In genomic region chr16:21204367-21205092, GRCm38 (mm10) we compare ENCODE assay signal across 8 mouse cellular contexts. TPM values are rescaled to one million over a fixed set of nuclear protein-coding genes. Genes with fewer than 3 reads are reported as not detected.
A peak's percentile ranks its signal among the peaks of the same experiment; 100 is the strongest.
DNase-seq lines count a peak whose midpoint lies in the region; ATAC-seq and TF ChIP-seq lines count a peak whose summit lies in the region.

Ephb3 (plus strand) TSS chr16:21204755.

- peak within 1 kb of the TSS; percentile 92 for H3K4me3 ChIP-seq in heart, embryonic 13.5 days
- H3K4me3 ChIP-seq in kidney, postnatal 0 days (replicated peaks; ENCODE audit: low read depth, low read length), result peak within 1 kb of the TSS; percentile 57
- H3K4me3 ChIP-seq in liver, adult 2 months (ENCODE audit: insufficient read depth, low read depth, low read length), result peak within 1 kb of the TSS; percentile 62
- peak within 1 kb of the TSS; percentile 82 for H3K4me3 ChIP-seq in myocyte

- H3K9me3 ChIP-seq in heart, embryonic 13.5 days, result no peaks in the 10 kb centered on the region
- no peaks in the 10 kb centered on the region for H3K9me3 ChIP-seq in kidney, postnatal 0 days (replicated peaks; ENCODE audit: low read length)

- H3K27me3 ChIP-seq in heart, embryonic 13.5 days (replicated peaks), result 0 out of 2 replicates have a peak, but pooled peaks cover 10% of the 10 kb centered on the region
- H3K27me3 ChIP-seq in kidney, postnatal 0 days (ENCODE audit: insufficient read depth, low read length), result no peaks in the 10 kb centered on the region
- H3K27me3 ChIP-seq in liver, adult 2 months (ENCODE audit: control insufficient read depth, insufficient read depth, low read length), result peaks cover 10% of the 10 kb centered on the region
- H3K27me3 ChIP-seq in myocyte (ENCODE audit: control insufficient read depth, insufficient read depth, insufficient read length), result peaks cover 10% of the 10 kb centered on the region
- H3K27me3 ChIP-seq in splenic B cell, adult 2 months (ENCODE audit: control insufficient read depth, insufficient read depth, low read length, poor library complexity, severe bottlenecking), result peaks cover 1% of the 10 kb centered on the region; the same call in 1 of the 2 replicates

- peak within 1 kb of the TSS; percentile 97 for H3ac ChIP-seq in myocyte (ENCODE audit: control insufficient read depth, insufficient read length)

- ATAC-seq in CD4-positive, CD25-positive, alpha-beta regulatory T cell, adult 4 months, result peak; percentile 58
- ATAC-seq in heart, embryonic 13.5 days (ENCODE audit: extremely low read depth, insufficient number of reproducible peaks, low FRiP score, low TSS enrichment), result peak; percentile 92
- peak; percentile 98 for ATAC-seq in kidney, postnatal 0 days (replicated peaks; ENCODE audit: low FRiP score, low read depth)

- peak; percentile 51 for TF ChIP-seq POLR2A in liver, adult 2 months (IDR thresholded peaks at IDR 0.05; ENCODE audit: extremely low read depth, insufficient read depth, low read length)
- peak; percentile 100 for TF ChIP-seq POLR2A in myocyte (IDR thresholded peaks at IDR 0.05; ENCODE audit: insufficient read length, low read depth)

- no peaks in the 10 kb centered on the region for H3K79me2 ChIP-seq in liver, adult 2 months (ENCODE audit: control insufficient read depth, insufficient read depth, low read length)
- peaks cover 37% of the 10 kb centered on the region for H3K79me2 ChIP-seq in myocyte (ENCODE audit: control insufficient read depth, insufficient read depth)

- peak within 1 kb of the TSS; percentile 84 for H3K4me2 ChIP-seq in heart, embryonic 13.5 days
- H3K4me2 ChIP-seq in kidney, postnatal 0 days (ENCODE audit: low read length), result peak within 1 kb of the TSS; percentile 57
- H3K4me2 ChIP-seq in myocyte (ENCODE audit: low read depth), result peak within 1 kb of the TSS; percentile 81

- H3K9ac ChIP-seq in heart, embryonic 13.5 days, result peak within 1 kb of the TSS; percentile 96
- H3K9ac ChIP-seq in kidney, postnatal 0 days (ENCODE audit: low read depth, low read length), result peak within 1 kb of the TSS; percentile 68
- H3K9ac ChIP-seq in liver, adult 2 months (ENCODE audit: low read depth, low read length), result peak within 1 kb of the TSS; percentile 53

- peaks cover 43% of the 10 kb centered on the region for H3K4me1 ChIP-seq in heart, embryonic 13.5 days
- peaks cover 3% of the 10 kb centered on the region; the same call in 1 of the 2 replicates for H3K4me1 ChIP-seq in kidney, postnatal 0 days (replicated peaks; ENCODE audit: insufficient read depth, low read length)
- H3K4me1 ChIP-seq in liver, adult 2 months (ENCODE audit: control insufficient read depth, insufficient read depth, low read length), result no peaks in the 10 kb centered on the region

- H3K36me3 ChIP-seq in heart, embryonic 13.5 days, result no peaks in the 10 kb centered on the region
- H3K36me3 ChIP-seq in kidney, postnatal 0 days (ENCODE audit: insufficient read depth, low read length), result no peaks in the 10 kb centered on the region
- H3K36me3 ChIP-seq in liver, adult 2 months (ENCODE audit: control insufficient read depth, insufficient read depth, low read length), result no peaks in the 10 kb centered on the region
- H3K36me3 ChIP-seq in myocyte (ENCODE audit: control insufficient read depth, insufficient read depth), result no peaks in the 10 kb centered on the region
- H3K36me3 ChIP-seq in splenic B cell, adult 2 months (ENCODE audit: control insufficient read depth, insufficient read depth, low read length, poor library complexity, severe bottlenecking), result no peaks in the 10 kb centered on the region

- peak within 1 kb of the TSS; percentile 87 for H3K27ac ChIP-seq in heart, embryonic 13.5 days (replicated peaks)
- H3K27ac ChIP-seq in kidney, postnatal 0 days, result peak within 1 kb of the TSS; percentile 11
- H3K27ac ChIP-seq in liver, adult 2 months (replicated peaks; ENCODE audit: insufficient read depth, low read depth, low read length), result no peak within 1 kb of the TSS

- peak; percentile 95 for DNase-seq in c-Kit-positive CD71-negative TER-119-negative erythroid progenitor cells, embryonic 14.5 days (ENCODE audit: low read depth)
- peak; percentile 100 for DNase-seq in fibroblast of lung, adult 2 months (ENCODE audit: low read depth)
- peak; percentile 100 for DNase-seq in kidney, postnatal 0 days (ENCODE audit: low spot score)
- DNase-seq in liver, adult 2 months (ENCODE audit: extremely low read depth, low read depth, low spot score), result peak; percentile 75
- peak; percentile 62 for DNase-seq in splenic B cell, adult 2 months (ENCODE audit: low read depth, low spot score)

- under 1% methylated on average over 51 of the region's 51 CpGs for WGBS in heart, embryonic 13.5 days
- under 1% methylated on average over 47 of the region's 51 CpGs for WGBS in kidney, postnatal 0 days
- WGBS in liver, adult 2 months, result 3% methylated on average over 51 of the region's 51 CpGs

- peak; percentile 93 for TF ChIP-seq CTCF in kidney, postnatal 0 days (IDR thresholded peaks at IDR 0.05; ENCODE audit: low read depth)
- TF ChIP-seq CTCF in liver, adult 2 months (IDR thresholded peaks at IDR 0.05; ENCODE audit: low read depth, low read length), result peak; percentile 71

TF ChIP-seq in myocyte, 11 proteins besides CTCF, POLR2A, EP300 and RAD21:
- TF ChIP-seq POLR2AphosphoS2 (IDR thresholded peaks at IDR 0.05; ENCODE audit: insufficient read length, low read depth), result peak; percentile 98
- TF ChIP-seq CEBPB (IDR thresholded peaks at IDR 0.05; ENCODE audit: insufficient read depth, poor library complexity, severe bottlenecking), result no peak
- TF ChIP-seq SRF (IDR thresholded peaks at IDR 0.05; ENCODE audit: control insufficient read depth, insufficient read length, low read depth), result no peak
- TF ChIP-seq MAX (IDR thresholded peaks at IDR 0.05; ENCODE audit: low read depth), result no peak
- no peak for TF ChIP-seq USF1 (IDR thresholded peaks at IDR 0.05; ENCODE audit: low read depth)
- TF ChIP-seq MYOD1 (IDR thresholded peaks at IDR 0.05; ENCODE audit: control insufficient read depth in 1 of 3, insufficient read length in 2 of 3, low read depth in 2 of 3), result peak in 2 of 3 experiments; percentile 35 to 77
- TF ChIP-seq TCF12 (IDR thresholded peaks at IDR 0.05; ENCODE audit: insufficient read depth, poor library complexity, severe bottlenecking), result no peak
- no peak for TF ChIP-seq TCF3 (IDR thresholded peaks at IDR 0.05; ENCODE audit: insufficient read length, low read depth)
- peak; percentile 37 for TF ChIP-seq REST (IDR thresholded peaks at IDR 0.05; ENCODE audit: insufficient read depth, insufficient read length)
- no peak for TF ChIP-seq E2F4 (IDR thresholded peaks at IDR 0.05; ENCODE audit: insufficient read depth)
- TF ChIP-seq MYOG (IDR thresholded peaks at IDR 0.05; ENCODE audit: control insufficient read depth in 1 of 3, insufficient read depth in 1 of 3, insufficient read length in 2 of 3, low read depth in 2 of 3), result peak in 2 of 3 experiments; percentile 28 to 74

RNA-seq across cellular contexts. Expression of gene Ephb3, which starts in this region (rescaled TPM):
- polyA plus RNA-seq in CD4-positive, CD25-positive, alpha-beta regulatory T cell, adult 4 months (2017; shearing (Covaris generic)), result not detected
- 15.5 and 16.9 TPM in 2 replicates for polyA plus RNA-seq in heart, embryonic 13.5 days (2015; fragmentation: Nextera tagmentation; extraction: Ambion mirVana)
- polyA plus RNA-seq in kidney, postnatal 0 days (2015; fragmentation: Nextera tagmentation; extraction: Ambion mirVana), result 12.2 and 13.2 TPM in 2 replicates
- total RNA-seq in liver, adult 2 months (2014; rRNA removed), result 0.40 and 0.83 TPM in 2 replicates
- 0.31 and 0.44 TPM in 2 replicates for polyA plus RNA-seq in liver, adult 2 months (2012; rRNA removed)
- polyA plus RNA-seq in myocyte (2012; fragmentation: generic; extraction: Trizol), result 30.6 TPM

Comparison
In these comparisons a context has a peak if more than half of its experiments do, and no peak if none do; other contexts are left out.
1. Peak in ATAC-seq in CD4-positive, CD25-positive, alpha-beta regulatory T cell, adult 4 months; RNA of the gene not detected or under 1 TPM.
2. Peak in DNase-seq, H3K4me3 ChIP-seq and H3K9ac ChIP-seq in liver, adult 2 months; RNA of the gene not detected or under 1 TPM.